ENCODE assay signal across 25 mouse cellular contexts in genomic region chr11:100536466-100536865, GRCm38 (mm10).
"Had no signal": no experiment of that assay in that cellular context is flagged by ENCODE, and none has a peak within 500 bp of the region (broad histone marks: within the 10 kb centered on the region; RNA-seq: fewer than 3 reads in every experiment).

No protein-coding gene starts in this region.

- H3K4me1 ChIP-seq: limb, embryonic 10.5 days; limb, embryonic 13.5 days; midbrain, embryonic 15.5 days; neural tube, embryonic 12.5 days; neural tube, embryonic 15.5 days; stomach, embryonic 15.5 days had no signal

- H3K9ac ChIP-seq: limb, embryonic 13.5 days; liver, embryonic 15.5 days; lung, embryonic 14.5 days; midbrain, embryonic 15.5 days; neural tube, embryonic 12.5 days; neural tube, embryonic 15.5 days; stomach, embryonic 15.5 days had no signal

- H3K9me3 ChIP-seq: limb, embryonic 10.5 days; liver, embryonic 15.5 days; midbrain, embryonic 10.5 days; midbrain, embryonic 15.5 days; neural tube, embryonic 12.5 days; neural tube, embryonic 15.5 days; stomach, embryonic 15.5 days had no signal

- H3K36me3 ChIP-seq: limb, embryonic 10.5 days; limb, embryonic 13.5 days; liver, embryonic 15.5 days; midbrain, embryonic 10.5 days; midbrain, embryonic 15.5 days; neural tube, embryonic 12.5 days; neural tube, embryonic 15.5 days; stomach, embryonic 15.5 days had no signal

- H3K27ac ChIP-seq: layer of hippocampus, adult 2 months; limb, embryonic 10.5 days; limb, embryonic 13.5 days; liver, embryonic 15.5 days; midbrain, embryonic 10.5 days; midbrain, embryonic 15.5 days; neural tube, embryonic 12.5 days; neural tube, embryonic 15.5 days; stomach, embryonic 15.5 days had no signal

- H3K27me3 ChIP-seq: limb, embryonic 13.5 days; liver, embryonic 15.5 days; midbrain, embryonic 15.5 days; neural tube, embryonic 12.5 days; neural tube, embryonic 15.5 days; stomach, embryonic 15.5 days had no signal

- ATAC-seq: intestine, embryonic 16.5 days; midbrain, embryonic 15.5 days had no signal

- H3K4me2 ChIP-seq: limb, embryonic 13.5 days; liver, embryonic 15.5 days; lung, embryonic 14.5 days; midbrain, embryonic 15.5 days; neural tube, embryonic 12.5 days; neural tube, embryonic 15.5 days; stomach, embryonic 15.5 days had no signal

- H3K4me3 ChIP-seq: layer of hippocampus, adult 2 months; limb, embryonic 10.5 days; limb, embryonic 13.5 days; liver, embryonic 15.5 days; megakaryocyte, embryonic 14.5 days; midbrain, embryonic 10.5 days; midbrain, embryonic 15.5 days; neural tube, embryonic 12.5 days; neural tube, embryonic 15.5 days; stomach, embryonic 15.5 days had no signal

- DNase-seq: kidney, adult 18-20 months; kidney, adult 9 months; kidney, postnatal 14 days; kidney, postnatal 4 days; layer of hippocampus, adult 9-11 months; liver; lung, embryonic 14.5 days; lung, postnatal 10 days; lung, postnatal 36 days; right cerebral cortex, adult 18-20 months; right cerebral cortex, postnatal 14 days; spleen, adult 18-20 months; thymus, adult 18-20 months; thymus, postnatal 36 days had no signal
